Mouse (Mus musculus) cerebellum, postnatal 4 days (tissue): ENCODE data around the gene Gm10770.
"Not testable (repeated sequence)": the region's sequence is repeated elsewhere in the genome, so short reads cannot be mapped to it uniquely, and the experiment has no call there.

Experiments used
- DNase-seq, 2 experiments: peaks; one replicate each; pipeline ENCODE4 v3.0.0; 2022; ENCODE audit warnings: low spot score in 2 of 2, mixed read lengths in 1 of 2

Gm10770 gene

GRCm38 (mm10) chr2:150179579-150179978 lies at the start of gene Gm10770:
Gm10770 (minus strand) TSS chr2:150179679.
- DNase-seq: not testable (repeated sequence)

- DNase-seq: not testable (repeated sequence)
Measured at GRCm38 (mm10) chr2:150223263-150223662, 43.8 kb upstream of the Gm10770 start.

GRCm38 (mm10) chr2:150218363-150218725 lies 38.9 kb upstream of the Gm10770 start:
- not testable (repeated sequence) for DNase-seq

GRCm38 (mm10) chr2:150217600-150218362 lies 38.3 kb upstream of the Gm10770 start, which contains the start of gene Zfp937:
Zfp937 (plus strand) TSS chr2:150218073.
- peak; percentile 35 to 63 for DNase-seq

- not testable (repeated sequence) for DNase-seq
Measured at GRCm38 (mm10) chr2:150181570-150181999, 2.1 kb upstream of the Gm10770 start, which contains the start of gene Gm14139. Gm14139 (plus strand) TSS chr2:150181755.

- DNase-seq: not testable (repeated sequence)
Measured at GRCm38 (mm10) chr2:150181046-150181445, 1.6 kb upstream of the Gm10770 start.

- DNase-seq: no peak
Measured at GRCm38 (mm10) chr2:150173833-150174232, 5.6 kb downstream of the Gm10770 start.

- DNase-seq: no peak
Measured at GRCm38 (mm10) chr2:150166703-150167102, 12.8 kb downstream of the Gm10770 start.

GRCm38 (mm10) chr2:150136435-150136897 lies 43.0 kb downstream of the Gm10770 start, which contains the start of gene Zfp120:
Zfp120 (minus strand) TSS chr2:150136708.
- peak; percentile 43 to 73 for DNase-seq

- no peak for DNase-seq
Measured at GRCm38 (mm10) chr2:150132773-150133172, 46.7 kb downstream of the Gm10770 start.

GRCm38 (mm10) chr2:150132002-150132401 lies 47.5 kb downstream of the Gm10770 start:
- not testable (repeated sequence) for DNase-seq
